14 mouse cellular contexts compared by ENCODE assay signal in the genomic region with DNA sequence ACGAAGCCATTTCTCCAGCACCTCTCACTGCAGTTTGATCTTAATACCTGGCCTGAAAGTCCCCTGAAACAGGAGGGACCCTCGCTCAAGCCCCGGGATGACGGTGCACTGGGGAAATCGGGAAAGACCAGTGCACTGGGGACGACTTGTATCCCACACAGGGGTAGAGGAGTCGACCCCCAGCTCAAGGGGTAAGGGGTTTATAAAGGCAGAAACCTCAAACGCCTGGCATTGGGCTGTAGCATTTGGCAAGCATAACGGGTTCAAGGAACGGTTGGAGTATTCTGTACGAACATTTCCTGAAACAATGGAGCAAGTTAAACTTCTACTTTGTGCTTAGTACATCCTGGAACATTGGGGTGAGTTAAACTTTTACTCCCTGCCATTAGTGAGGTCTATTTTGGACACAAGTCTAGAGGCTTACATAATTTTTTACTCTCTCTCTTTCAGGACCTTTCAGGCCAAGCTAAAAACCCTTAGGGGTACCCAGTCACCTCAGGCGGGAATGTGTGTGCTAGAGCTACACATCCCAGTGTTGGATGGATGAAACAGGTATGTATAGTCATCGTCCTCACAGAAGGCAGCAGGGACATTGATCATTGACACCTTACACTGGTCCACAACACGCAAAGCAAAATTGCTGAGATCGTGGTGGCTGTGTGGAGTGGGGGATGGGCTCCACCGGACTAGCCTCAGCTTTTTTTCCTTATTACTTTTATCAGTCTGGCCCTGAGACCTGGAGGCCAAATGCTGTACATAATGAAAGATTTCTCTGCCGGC. TPM values are rescaled to one million over a fixed set of nuclear protein-coding genes. Genes with fewer than 3 reads are reported as not detected.
A peak's percentile ranks its signal among the peaks of the same experiment; 100 is the strongest.
DNase-seq lines count a peak whose midpoint lies in the region; ATAC-seq lines count a peak whose summit lies in the region.
"Had no signal": no experiment of that assay in that cellular context is flagged by ENCODE, and none has a peak within 500 bp of the region (broad histone marks: within the 10 kb centered on the region; RNA-seq: fewer than 3 reads in every experiment).

No protein-coding gene starts in this region.

- 45% methylated on average over 17 of the region's 17 CpGs for WGBS in hindbrain, embryonic 16.5 days
- whole genome bisulfite sequencing in neural tube, embryonic 13.5 days = 43% methylated on average over 17 of the region's 17 CpGs

- no peaks in the 10 kb centered on the region for H3K9me3 ChIP-seq in hindbrain, embryonic 16.5 days (ENCODE audit: control insufficient read depth, low read length)
- H3K9me3 ChIP-seq in neural tube, embryonic 13.5 days = no peaks in the 10 kb centered on the region
- H3K9me3 ChIP-seq: embryonic facial prominence, embryonic 12.5 days had no signal

- no peaks in the 10 kb centered on the region for H3K27me3 ChIP-seq in hindbrain, embryonic 16.5 days (replicated peaks; ENCODE audit: control insufficient read depth, insufficient read depth, low read length)
- H3K27me3 ChIP-seq in neural tube, embryonic 13.5 days = no peaks in the 10 kb centered on the region
- H3K27me3 ChIP-seq: embryonic facial prominence, embryonic 12.5 days had no signal

- H3K36me3 ChIP-seq in hindbrain, embryonic 16.5 days (ENCODE audit: control insufficient read depth, insufficient read depth, low read length) = no peaks in the 10 kb centered on the region
- no peaks in the 10 kb centered on the region for H3K36me3 ChIP-seq in neural tube, embryonic 13.5 days
- H3K36me3 ChIP-seq: embryonic facial prominence, embryonic 12.5 days had no signal

- no peak for DNase-seq in cerebellum, adult 11-12 months
- DNase-seq in kidney, postnatal 14 days = peak; percentile 55
- no peak for DNase-seq in lung, postnatal 25 days (ENCODE audit: low spot score)
- no peak for DNase-seq in right cerebral cortex, postnatal 36 days (ENCODE audit: low spot score in 2 of 2)
- DNase-seq in ovary, postnatal 10 days (ENCODE audit: low spot score) = no peak
- DNase-seq: adrenal gland, postnatal 25 days; cerebellum, adult 18-20 months; liver, postnatal 0 days had no signal

- H3K4me2 ChIP-seq in hindbrain, embryonic 16.5 days (ENCODE audit: low read length) = no peak overlapping the region
- H3K4me2 ChIP-seq in neural tube, embryonic 13.5 days = peak overlapping the region; percentile 28
- H3K4me2 ChIP-seq: embryonic facial prominence, embryonic 12.5 days had no signal

- no peak overlapping the region for H3K9ac ChIP-seq in hindbrain, embryonic 16.5 days (ENCODE audit: low read depth, low read length)
- H3K9ac ChIP-seq in neural tube, embryonic 13.5 days = peak overlapping the region; percentile 52
- H3K9ac ChIP-seq: embryonic facial prominence, embryonic 12.5 days; liver, postnatal 0 days had no signal

- H3K27ac ChIP-seq in hindbrain, embryonic 16.5 days (ENCODE audit: low read depth, low read length) = peak overlapping the region; percentile 53; the same call in 1 of the 2 replicates
- H3K27ac ChIP-seq in neural tube, embryonic 13.5 days (replicated peaks) = peak overlapping the region; percentile 80
- H3K27ac ChIP-seq: stomach, postnatal 0 days had no signal

- peaks cover 14% of the 10 kb centered on the region for H3K4me1 ChIP-seq in hindbrain, embryonic 16.5 days (ENCODE audit: control insufficient read depth, insufficient read depth, low read depth, low read length)
- peaks cover 56% of the 10 kb centered on the region for H3K4me1 ChIP-seq in neural tube, embryonic 13.5 days (replicated peaks)

- no peak overlapping the region for H3K4me3 ChIP-seq in hindbrain, embryonic 16.5 days (ENCODE audit: low read length)
- no peak overlapping the region for H3K4me3 ChIP-seq in neural tube, embryonic 13.5 days
- H3K4me3 ChIP-seq: embryonic facial prominence, embryonic 12.5 days had no signal

- 0 out of 2 replicates have a peak, but pooled peaks have one; percentile 26 for ATAC-seq in cerebellum, adult (ENCODE audit: insufficient number of reproducible peaks, low FRiP score, low TSS enrichment)
- ATAC-seq in hindbrain, embryonic 16.5 days = peak; percentile 32
- ATAC-seq in neural tube, embryonic 13.5 days (ENCODE audit: low read depth) = peak; percentile 57
- ATAC-seq: liver, postnatal 0 days had no signal

RNA-seq across cellular contexts. Expression of gene Spert, which starts 52.5 kb away (rescaled TPM):
- polyA plus RNA-seq in hindbrain, embryonic 16.5 days (2015; fragmentation: Nextera tagmentation; extraction: Ambion mirVana) = not detected in 2 replicates
- not detected in 2 replicates for polyA plus RNA-seq in neural tube, embryonic 13.5 days (2015; fragmentation: Nextera tagmentation; extraction: Ambion mirVana)
- polyA plus RNA-seq: embryonic facial prominence, embryonic 12.5 days; limb, embryonic 11.5 days; liver, postnatal 0 days; stomach, postnatal 0 days had no signal
